Mouse (Mus musculus) thymus, postnatal 0 days (tissue): ENCODE results near the gene Dtx3. TPM values are rescaled to one million over a fixed set of nuclear protein-coding genes. Genes with fewer than 3 reads are reported as not detected.
A peak's percentile ranks its signal among the peaks of the same experiment; 100 is the strongest.
"Not testable (repeated sequence)": the region's sequence is repeated elsewhere in the genome, so short reads cannot be mapped to it uniquely, and the experiment has no call there.

Experiments
- DNase-seq: peaks from one replicate; pipeline ENCODE4 v3.0.0-alpha.2; 2015; ENCODE audit warnings: low spot score
- polyA plus RNA-seq: library from polyadenylated mRNA; unstranded; fragments of >200 nt; fragmentation: Nextera tagmentation; extraction: Ambion mirVana; gene quantifications from 2 replicates; pipeline ENCODE4 v1.2.1, GENCODE M21; 2015

The Dtx3 gene
- polyA plus RNA-seq, 1 experiment from 2014 or later = 47.3 TPM

DNA sequence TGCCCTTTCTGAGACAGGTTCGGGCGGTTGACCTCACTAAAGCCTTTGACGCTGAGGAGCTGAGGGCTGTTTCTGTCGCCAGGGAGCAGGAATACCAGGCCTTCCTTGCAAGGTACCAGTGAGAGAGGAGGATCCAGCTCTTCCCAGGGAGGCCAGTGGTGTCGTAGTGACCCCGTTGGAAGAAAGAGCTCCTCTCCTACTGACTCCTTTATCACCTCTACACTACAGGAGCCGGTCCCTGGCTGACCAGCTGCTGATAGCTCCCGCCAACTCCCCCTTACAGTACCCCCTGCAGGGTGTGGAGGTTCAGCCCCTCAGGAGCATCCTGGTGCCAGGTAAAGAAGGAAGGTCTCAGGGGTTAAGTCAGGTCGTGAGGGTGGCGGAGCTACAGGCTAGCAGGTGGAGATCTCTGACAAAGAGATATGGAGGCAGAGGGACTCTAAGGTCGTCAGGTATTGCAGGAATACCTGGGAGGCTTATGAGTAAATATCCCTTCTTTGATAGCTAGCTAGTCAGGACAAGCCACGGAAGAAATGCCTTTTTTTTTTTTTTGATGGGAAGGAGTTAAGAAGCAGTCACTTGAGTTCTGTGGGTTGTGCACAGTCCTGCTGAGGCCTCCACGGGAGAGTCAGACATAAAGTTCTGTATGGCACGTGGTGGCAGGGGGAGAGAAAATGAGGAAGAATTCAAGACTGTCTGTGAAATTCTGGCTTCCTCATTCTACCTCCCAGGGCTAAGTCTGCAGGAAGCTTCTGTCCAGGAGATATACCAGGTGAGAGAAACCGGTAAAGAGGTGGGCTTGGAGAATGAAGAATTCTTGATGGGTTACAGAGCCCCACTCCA lies 28.5 kb downstream of the Dtx3 start:
- no peak for DNase-seq

DNA sequence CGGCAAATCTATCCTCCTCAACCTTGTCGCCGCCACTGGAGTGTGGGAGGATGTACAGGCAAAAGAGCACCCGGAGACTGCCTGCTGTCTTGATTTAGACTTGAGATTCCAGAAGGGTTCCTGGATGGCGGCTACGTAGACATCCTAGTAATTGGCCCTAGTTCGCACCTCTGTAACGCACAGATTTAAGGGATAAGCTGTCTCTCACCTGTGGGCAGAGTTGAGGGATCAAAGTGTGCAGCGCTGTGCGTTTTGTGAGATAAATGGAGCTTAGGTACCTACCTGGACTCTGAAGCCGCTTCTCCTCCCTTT lies 29.2 kb downstream of the Dtx3 start:
- peak; percentile 64 for DNase-seq

DNA sequence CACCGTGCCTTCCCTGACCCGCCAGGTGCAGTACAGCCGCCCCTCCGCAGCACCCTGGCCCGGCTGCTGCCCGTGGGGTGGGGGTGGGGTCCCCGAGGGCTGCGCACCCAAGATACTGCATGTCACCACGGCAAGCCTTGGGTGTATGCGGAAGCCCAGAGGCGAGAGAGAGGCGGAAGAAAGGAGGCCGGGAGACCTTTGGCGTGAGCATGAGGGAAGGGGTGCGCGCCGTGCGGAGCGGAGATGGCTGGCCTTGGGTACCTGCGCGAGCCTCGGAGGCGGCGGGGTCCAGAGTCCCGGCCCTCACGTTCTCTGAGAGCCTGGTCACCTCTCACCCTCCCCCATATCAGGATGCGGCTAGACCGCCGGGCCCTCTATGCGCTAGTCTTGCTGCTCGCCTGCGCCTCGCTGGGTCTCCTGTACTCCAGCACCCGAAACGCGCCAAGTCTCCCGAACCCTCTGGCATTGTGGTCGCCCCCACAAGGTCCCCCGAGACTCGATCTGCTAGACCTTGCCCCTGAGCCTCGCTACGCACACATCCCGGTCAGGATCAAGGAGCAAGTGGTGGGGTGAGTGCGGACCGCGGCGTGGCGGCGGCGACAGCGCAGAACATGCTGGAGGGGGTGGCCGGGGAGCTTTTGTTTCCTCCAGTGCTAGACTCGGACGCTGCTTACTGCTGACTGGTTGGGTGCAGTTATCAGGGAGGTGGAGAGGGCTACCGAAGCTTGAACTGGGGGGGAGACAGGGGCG lies 29.7 kb downstream of the Dtx3 start:
- DNase-seq = peak; percentile 79

DNA sequence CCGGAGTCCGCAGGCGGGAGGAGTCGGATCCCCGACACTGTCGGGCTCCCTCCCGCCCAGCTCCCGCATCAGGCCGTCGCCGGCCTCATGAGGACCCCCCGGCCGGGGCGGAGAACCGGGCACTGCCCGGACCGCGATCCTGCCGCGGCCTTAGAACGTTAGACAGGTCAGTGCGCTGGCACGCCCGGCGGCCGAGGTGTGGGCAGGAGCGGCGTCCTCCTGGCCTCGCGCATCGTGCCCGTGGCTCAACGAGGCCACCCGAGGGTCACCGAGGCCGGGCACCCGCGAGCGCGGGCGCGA lies 30.2 kb downstream of the Dtx3 start:
- DNase-seq = no peak

DNA sequence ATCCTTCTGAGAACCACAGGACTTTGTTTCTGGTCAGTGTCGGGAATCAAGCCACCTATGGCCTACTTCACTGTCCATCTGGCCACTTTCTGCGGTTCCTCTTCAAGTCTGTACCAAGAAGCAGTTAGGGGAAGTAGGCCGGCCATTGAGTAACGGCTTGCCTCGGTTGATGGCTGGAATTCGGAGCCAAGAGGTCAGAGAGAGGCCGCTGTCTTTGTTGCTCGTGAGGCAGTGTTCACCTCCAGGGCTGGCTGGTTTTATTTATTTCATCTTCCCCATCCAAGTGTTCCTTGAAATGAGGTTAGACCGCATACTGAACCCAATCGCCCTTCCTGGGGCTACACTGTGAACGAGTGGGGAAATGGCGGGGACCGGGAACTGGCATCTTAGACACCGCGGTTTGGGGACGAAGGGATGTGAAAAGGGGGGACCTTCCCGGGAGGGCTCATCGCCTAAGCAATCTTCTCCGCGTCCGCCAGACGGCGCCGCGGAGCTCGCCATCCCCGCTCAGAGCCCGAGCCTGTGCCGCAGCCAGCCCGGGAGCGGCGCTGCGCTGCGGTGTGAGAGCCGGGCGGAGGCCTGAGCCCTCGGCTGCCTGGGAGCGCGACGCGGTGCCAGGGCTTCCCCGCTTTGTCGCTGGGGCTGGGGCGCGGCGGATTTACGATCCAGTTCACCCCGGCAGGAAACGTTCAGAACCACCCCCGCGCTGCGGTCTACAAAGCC lies 30.7 kb downstream of the Dtx3 start, which contains the start of gene B4galnt1:
B4galnt1 (plus strand) TSS at position 595 of the 723 bp plus-strand sequence.
- peak; percentile 91 for DNase-seq

DNA sequence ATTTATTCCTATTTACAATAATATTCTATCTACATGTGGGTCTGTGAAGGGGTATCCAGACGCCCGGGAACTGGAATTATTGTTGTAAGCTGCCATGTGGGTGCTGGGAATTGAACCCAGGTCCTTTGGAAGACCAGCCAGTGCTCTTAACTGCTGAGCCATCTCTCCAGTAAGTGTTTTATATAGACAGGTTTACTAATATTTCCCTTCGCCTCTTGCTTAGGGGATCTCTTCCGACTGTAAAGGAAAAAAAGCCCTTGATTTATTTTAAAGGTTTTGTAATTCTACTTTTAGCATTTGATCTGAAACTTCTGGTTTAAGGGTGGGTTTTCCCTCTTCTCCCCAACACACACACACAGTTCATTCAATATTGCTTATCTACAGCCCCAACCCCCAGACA lies 31.3 kb downstream of the Dtx3 start:
- DNase-seq = no peak

DNA sequence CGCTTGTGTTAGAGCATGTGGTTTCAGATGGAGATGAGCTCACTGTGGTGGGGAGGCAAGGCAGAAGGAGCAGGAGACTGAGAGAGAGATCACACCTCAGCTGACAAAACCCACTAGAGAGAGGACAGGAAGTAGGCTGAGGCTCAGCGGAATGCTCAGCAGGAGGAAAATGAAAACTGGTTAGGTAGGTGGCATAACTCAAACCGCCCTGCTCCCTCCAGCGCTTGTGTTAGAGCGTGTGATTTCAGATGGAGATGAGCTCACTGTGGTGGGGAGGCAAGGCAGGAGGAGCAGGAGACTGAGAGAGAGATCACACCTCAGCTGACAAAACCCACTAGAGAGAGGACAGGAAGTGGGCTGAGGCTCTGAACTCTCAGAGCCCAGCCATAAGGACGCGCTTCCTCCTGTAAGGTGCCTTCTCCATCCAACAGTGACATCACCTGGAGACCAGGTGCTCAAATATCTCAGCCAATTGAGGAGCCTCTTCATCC lies 32.7 kb downstream of the Dtx3 start:
- peak; percentile 89 for DNase-seq

DNA sequence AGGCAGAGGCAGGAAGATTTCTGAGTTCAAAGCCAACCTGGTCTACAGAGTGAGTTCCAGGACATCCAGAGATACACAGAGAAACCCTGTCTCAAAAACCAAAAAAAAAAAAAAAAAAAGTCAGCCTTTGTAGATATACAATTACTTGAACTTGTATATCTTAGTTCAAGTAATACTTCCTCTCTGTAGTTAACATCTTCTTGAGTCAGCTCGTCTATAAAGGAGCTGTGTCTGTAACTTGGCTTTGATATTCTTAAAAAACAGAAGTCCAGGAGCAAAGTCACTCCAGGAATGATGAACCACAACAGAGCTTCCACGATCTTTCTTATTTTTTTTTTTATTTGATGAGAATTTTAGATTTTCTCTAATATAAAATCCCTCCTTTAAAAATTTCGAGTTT lies 34.8 kb downstream of the Dtx3 start:
- no peak for DNase-seq

DNA sequence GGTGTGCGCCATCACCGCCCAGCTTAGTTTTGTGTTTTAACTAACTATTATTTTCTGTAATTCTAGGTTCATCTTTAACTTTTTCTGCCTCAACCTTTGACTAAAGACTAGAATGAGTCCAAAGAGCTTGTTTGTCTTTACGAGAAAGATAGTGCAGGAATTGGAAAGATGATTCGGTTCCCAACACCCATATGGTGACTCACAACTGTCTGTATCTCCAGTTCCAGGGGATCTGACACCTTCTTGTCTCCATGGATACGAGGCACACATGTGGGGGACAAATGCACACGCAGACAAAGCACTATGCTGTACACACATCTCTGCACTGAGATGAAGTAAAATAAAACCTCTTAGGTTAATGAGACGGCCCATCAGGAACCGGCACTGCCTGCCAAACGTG lies 35.4 kb downstream of the Dtx3 start:
- DNase-seq = no peak

DNA sequence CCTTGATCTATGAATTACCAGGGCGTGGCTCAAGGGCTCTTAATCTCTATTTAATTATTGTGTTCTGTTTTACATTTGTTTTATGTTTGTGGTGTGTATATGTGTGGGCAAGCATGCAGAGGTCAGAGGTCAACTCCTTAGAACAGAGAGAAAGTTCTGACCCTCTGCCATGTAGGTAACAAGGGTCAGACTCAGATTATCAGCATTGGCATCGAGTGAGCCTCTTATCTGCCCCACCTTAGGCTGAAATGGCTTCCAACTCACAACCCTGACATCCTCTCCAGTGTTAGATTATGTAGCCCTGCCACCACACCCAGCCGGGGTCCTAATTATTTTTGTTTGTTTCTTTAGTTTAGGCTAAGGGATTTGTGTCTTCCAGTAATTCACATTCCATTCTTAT lies 37.1 kb downstream of the Dtx3 start:
- DNase-seq = no peak

DNA sequence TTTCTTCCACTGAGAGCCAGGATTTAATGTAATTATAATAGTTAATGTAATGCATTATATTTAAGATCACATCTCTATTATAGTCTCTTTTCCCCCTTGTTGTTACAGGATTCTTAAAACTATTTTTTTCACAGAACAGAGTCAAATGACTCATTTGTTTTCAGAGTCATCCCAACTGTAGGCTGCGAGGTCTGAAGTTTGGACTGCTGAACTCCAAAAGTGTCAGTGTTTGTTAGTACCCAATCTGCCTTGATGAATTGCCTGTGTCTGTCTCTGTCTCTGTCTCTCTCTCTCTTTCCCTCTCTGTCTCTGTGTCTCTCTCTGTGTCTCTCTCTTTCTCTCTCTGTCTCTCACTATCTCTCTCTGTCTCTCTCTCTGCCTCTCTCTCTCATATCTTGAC lies 39.0 kb downstream of the Dtx3 start:
- DNase-seq = no peak

DNA sequence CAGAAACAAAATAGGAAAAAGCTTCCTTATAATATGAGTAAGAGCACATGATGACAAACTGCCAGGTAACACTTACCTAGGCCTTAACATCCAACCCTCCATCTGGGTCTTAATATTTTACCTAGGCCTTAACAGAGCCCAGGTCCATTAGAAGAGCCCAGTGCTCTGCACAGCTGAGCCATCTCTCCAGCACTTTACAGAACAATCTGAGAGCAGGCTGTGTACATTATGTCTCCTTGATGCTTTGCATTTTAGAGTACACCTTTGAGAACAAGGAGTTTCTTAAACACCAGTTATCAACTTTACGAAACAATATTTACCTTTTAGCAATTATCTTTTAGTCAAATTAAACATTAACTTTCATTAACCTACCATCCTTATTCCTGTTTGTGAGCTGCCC lies 39.4 kb downstream of the Dtx3 start:
- no peak for DNase-seq

DNA sequence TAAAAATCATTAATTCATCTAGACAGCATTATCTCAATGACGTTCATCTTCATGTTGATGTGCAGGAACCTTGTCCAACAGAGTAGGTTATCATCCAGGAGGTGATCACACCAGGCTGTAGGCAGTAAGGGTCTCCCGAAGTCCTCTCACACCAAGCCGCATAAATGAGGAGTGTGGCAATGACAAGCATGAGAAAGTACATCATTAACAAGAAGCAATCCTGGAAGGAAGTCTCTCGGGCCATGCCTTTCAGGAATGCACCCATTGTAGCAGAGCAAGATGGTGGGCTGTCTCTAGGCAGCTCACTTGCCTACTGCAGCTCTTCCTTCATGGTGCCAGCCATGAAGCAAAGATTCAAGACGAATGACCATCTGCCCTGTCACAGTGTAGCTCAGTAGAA lies 40.9 kb downstream of the Dtx3 start:
- DNase-seq = no peak

DNA sequence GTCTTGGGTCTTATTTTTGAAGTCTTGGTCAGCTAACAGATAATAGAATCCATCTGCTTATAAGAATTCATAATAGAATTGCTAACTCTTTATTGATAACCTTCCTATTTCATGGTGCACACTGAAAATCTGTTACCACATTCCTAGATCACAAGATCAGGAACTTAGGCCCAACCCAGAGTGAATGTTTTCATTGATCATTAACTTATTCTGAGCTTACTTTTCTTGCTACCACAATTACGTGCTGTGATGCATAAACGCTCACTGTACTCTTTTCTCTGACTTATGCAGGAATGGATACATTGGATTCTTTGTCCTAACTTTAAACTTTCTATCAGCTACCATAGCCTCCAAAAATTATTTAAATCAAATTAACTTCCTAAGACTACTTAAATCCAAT lies 41.3 kb downstream of the Dtx3 start:
- no peak for DNase-seq

DNA sequence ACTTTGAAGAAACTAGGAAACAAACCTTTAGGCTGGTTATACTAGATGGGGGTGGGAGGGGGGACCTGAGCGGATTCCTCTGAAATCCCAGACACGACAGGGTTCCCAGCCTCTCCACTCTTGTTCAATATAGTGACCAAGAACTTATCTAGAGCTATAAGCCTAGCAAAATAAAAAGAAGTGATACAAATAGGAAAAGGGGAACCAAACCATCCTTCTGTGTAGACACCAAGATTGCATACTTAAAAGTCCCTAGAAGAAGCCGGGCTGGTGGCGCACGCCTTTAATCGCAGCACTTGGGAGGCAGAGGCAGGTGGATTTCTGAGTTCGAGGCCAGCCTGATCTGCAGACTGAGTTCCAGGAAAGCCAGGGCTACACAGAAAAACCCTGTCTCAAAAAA lies 42.2 kb downstream of the Dtx3 start:
- no peak for DNase-seq

DNA sequence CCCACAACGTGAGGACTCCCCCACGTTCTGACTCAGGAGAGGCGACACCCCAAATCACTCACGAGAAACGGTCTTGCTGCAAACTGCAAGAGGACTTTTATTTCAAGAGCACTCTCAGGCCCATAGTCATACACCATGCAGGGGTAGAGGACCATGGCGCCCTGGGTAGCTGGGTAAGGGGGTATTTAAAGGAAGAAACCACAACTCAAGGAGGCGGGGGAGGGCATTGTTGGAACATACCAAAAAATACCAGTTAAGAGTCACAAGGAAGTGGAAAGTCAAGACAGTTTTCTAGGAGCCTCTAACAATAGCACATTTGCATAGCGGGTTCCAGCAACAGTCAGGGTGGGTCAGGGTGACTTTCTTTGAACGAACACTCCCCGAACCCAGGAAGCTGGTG lies 43.0 kb downstream of the Dtx3 start:
- DNase-seq = not testable (repeated sequence)

DNA sequence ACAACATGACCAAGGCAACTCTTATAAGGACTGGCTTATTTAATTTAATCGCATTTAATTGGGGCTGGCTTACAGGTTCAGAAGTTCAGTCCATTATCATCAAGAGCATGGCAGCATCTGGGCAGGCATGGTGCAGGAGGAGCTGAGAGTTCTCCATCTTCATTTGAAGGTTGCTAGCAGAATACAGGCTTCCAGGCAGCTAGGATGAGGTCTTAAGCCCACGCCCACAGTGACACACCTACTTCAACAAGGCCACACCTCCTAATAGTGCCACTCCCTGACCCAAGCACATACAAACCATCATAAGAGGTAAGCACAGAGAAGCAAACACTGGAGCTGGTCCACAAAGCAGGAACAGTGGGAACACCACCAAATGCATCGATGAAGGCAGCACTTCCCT lies 44.3 kb downstream of the Dtx3 start:
- not testable (repeated sequence) for DNase-seq

DNA sequence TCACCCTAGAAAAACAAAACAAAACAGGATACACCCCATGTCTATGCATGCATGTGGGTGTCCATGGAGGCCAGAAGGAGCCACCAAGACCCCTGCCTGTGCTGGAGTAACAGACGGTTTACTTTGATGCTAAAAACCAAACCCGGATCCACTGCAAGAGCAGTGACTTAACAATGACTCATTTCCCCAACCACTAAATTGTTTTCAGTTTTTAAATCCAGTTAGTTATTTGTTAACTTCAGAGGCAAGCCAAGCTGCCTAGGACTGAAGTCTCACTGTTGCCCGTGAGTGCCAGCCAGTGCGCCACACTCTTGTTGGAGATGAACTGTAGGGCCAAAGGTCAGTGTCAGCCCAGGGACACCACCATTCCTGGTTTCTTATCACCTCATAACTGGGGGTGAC lies 45.1 kb downstream of the Dtx3 start:
- no peak for DNase-seq

DNA sequence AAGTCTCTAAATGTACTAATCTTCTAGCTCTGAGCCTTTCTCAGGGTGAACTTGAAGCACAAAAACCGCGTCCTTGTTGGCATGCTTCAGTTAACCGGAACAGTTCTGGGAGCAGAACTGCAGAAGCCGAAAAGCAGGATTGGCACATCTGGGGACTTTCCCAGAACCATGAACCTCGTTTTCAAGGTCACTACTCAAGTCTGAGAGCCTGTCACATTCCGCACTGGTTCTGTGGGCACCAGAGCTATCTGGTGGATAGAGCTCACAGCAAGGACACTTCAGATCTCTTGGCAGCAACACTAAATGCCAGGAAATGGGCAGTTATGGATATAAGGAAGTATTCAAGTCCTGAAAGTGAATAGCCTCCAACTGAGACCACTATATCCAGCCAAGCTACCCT lies 48.4 kb downstream of the Dtx3 start:
- DNase-seq = no peak

DNA sequence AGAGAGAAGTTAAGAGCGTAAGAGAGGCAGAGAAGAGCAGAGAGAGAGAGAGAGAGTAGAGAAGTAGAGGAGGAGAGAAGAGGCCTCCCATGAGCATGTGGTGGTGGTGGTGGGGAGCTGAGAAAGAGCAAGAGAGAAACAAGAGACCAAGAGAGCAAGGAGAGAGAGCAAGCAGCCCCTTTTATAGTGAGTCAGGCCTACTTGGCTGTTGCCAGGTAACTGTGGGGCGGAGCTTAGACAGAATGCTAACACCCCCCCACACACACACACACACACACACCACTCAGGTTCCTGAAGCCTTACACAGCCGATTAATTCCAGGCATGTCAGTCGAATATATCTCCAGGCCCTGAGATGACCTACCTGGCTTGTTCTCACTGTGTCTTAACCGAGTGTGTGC lies 50.2 kb downstream of the Dtx3 start:
- no peak for DNase-seq

DNA sequence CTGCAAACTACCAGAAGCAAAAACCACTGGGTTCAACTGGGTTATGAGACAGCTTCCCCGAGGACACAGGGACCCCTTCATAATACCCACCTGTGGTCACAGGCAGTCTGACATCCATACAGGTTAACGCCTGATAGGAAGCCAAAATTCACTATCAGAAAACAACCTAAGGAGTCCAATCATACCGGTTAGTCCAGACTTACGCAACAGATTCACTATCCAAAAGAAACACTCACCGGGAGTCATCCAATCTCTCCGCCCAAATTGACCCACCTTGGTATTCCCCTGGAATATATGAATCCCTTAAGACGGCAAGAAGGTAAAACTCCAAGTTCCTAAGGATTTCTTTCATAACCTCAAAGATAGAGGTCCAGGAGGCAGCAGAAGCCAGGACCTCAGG lies 51.0 kb downstream of the Dtx3 start:
- no peak for DNase-seq

DNA sequence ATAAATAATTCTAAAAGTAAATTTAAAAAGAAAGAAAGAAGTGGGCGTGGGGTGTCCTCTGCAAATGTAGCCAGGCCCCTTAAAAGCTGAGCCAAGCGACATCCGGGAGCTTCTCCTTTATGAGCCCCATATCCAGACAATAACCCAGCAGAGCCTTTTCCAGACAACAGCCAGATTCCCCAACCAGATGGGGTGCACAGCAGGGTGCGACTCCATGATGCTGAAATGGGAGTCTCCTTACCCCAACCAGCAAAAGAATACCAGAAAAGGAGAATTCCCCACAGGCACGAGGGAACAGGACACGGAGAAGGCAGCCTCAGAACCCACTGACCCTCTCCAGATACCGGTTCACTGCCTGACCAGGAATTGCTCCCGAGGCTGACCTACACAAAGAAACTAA lies 52.3 kb downstream of the Dtx3 start:
- no peak for DNase-seq
